Mouse (Mus musculus) gastrocnemius, postnatal 4 days (tissue): ENCODE measurements around the gene Cst6. TPM values are rescaled to one million over a fixed set of nuclear protein-coding genes. Genes with fewer than 3 reads are reported as not detected.

Experiments used
- DNase-seq, 2 experiments: peaks; one replicate each; pipeline ENCODE4 v3.0.0; 2021 to 2022; ENCODE audit warnings: low spot score in 2 of 2, mixed read lengths in 2 of 2
- total RNA-seq, 2 experiments: library from RNA; stranded (reverse); gene quantifications; 2 replicates each; pipeline ENCODE4 v1.2.3; 2021

Cst6 gene
- total RNA-seq, 2 experiments from 2014 or later, result 1.3 to 1.7 TPM

DNA sequence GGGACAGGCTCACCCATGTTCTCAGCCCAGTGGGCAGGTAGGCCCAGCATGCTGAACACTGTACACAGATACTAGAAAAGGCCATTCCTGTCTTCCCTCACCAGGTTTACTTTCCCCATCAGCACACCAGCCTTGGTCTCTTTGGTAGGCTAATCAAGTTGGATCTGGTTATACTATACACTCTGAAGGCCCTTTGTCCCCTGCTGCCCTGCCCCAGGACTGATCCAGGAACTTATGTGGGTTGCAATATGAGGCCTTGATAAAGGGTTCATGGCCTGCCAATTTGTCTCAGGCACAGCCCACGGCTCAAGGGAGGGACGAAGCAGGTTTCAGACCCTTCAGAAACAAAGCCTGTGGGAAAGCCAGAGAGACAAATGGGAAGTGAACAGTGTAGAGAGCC is 4.2 kb upstream of the Cst6 start:
- no peak for DNase-seq

DNA sequence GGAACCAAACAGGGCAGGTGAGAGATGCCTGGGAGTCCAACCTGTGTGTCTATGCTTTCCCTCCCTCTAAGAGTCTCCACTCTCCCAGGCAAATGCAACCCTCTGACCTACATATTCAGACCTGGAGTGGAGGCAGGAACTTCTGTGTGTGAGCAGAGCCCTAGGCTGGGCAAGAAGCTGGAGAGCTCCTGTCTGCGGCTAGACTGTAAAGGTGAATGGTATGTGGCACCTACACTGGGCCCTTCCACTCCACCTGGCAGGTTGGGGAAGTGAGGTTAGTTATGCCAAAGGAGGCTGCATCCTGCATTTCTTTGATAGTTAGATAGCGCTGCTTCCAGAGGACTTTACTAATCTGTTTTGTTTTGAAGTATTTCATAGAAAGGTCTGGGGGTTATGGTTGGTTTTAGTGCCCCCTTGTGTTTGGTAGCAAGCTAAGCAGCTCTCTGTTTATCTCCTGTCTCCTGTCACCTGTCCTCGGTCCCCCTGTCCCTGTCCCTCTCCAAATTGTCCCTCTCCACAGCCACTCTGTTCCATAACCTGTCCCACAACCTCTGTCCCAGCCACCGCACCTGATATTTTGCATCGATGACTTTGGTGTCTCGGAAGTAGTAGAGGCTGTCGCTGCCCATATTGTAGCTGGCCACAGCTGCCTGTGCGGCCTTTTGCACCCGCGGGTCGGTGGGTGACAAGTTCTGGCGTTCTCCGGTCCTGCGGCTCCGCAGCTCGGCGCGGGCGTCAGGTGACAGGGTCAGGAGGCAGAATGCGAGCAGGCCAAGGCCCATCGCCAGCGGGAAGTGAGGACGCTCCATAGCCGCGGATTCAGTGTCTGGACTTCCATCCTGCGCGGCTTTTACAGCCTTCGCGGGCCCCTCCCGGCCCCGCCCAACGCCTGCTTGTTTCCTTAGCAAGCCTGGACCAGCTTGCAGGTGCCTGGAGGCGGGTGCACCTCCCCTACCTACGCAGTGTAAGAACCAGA is 560 bp downstream of the Cst6 start:
- DNase-seq, result peak in 1 of 2 experiments; percentile 25

DNA sequence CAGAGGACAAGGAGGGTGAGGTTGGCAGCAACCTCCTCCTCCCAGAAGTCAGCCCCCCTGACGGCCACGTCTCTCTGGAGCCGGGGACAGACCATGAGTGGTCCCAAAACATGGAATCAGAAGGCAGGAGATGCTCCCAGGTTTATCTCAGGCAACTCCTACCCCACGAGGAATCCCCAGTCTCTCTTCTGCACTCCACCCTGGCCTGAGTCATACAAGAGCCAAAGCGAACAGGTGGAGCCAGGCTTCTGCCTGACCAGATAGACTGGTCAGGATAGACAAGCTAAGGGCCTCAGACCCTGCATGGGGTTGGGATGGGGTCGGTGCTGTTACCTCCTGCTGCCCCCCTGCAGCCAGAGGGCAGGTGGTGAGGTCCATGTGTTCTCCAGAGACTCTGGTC is 1.3 kb downstream of the Cst6 start:
- no peak for DNase-seq

DNA sequence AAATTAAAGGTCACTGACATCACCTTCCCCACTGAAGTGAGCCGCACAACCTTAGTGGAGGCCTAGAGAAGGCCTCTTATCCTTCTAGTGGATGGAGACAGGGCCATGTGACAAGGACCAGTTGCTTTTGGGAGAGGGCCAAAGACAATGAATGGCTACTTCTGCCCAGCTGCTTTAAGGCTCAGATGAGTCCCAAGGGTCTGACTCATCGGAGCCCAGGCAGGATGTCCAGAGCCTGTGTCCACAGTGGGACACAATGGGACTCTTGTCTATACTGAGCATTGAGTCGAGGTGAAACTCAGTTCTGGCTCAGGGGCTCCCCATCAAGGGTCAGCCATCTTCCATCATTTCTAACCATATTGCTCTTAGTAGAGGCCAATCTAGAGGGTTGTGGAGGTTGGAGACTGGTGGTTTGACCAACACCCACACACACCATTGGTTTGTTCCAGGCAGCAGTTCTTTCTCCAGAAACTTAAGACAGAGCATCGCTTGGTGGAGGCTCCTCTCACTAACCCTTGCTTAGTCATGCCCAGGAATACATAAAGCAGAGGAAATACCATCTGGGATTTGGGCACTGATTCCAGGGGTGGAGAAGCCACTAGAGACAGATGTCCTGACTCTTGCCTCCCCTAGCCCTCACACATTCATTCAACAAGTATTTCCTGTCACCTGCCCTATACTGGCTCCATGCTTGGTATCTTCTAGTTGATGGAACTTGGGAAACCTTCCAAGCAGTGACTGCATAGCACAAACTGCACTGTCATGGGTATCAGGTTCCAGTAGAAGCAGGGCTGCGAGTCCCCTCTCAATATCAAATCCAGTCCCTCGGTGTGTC is 3.9 kb downstream of the Cst6 start:
- no peak for DNase-seq

DNA sequence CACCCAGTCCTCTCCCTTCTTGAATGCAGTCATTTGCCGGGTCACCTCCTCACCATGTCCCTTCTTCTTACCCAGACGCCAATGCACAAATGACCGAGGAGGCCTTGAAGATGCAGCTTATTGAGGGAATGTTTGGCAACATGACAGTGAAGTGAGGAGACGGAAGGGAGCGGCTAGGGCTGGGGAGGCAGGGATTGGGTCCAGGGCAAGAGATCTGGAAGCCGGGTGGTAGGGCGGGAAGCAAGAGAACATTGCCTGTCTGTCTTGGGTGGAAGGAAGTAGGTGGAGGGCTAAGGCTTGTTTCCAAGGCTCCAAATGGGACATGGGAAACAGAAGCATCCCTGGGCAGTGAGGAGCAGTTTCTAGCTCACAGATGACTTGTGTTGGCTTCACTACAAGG is 8.0 kb downstream of the Cst6 start:
- DNase-seq, result no peak

DNA sequence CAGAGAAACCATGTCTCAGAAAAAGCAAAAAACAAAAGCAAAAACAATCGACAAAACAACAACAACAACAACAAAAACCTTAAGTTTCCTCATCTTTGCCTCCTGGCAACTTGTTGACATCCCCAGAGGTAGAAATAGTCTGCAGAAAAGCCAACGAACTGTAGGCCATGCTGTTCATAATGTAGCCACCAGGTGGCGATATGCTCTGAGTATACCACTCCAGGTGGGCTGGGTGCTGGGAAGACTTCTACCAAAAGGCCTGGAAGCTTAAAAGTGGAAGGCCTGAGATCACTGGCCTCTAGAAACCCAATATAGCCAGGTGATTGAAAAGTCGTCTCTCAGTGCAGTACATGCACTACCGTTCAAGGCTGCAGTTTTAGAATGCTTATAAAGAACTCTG is 11.4 kb downstream of the Cst6 start:
- DNase-seq, result peak; percentile 30 to 78

DNA sequence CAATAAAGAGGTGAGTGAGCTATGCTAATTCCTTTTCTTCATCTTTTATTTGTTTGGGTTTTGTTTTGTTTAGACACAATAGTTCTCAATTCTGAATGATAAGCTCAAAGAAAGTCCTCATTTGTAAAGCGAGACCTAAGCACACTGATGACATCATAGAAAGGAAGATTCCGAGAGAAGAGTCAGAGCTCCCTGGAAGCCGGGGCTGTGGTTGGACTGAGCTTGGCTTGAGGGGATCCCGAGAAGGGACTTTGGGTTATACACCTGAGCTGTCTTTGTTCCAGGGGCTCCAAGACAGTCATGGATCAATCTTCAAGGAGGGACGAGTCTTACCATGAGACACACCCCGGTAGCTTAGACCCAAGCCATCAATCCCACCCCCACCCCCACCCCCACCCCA is 13.9 kb downstream of the Cst6 start, which contains the start of gene Catsper1:
Catsper1 (plus strand) TSS at position 301 of the 400 bp plus-strand sequence.
- DNase-seq, result no peak

DNA sequence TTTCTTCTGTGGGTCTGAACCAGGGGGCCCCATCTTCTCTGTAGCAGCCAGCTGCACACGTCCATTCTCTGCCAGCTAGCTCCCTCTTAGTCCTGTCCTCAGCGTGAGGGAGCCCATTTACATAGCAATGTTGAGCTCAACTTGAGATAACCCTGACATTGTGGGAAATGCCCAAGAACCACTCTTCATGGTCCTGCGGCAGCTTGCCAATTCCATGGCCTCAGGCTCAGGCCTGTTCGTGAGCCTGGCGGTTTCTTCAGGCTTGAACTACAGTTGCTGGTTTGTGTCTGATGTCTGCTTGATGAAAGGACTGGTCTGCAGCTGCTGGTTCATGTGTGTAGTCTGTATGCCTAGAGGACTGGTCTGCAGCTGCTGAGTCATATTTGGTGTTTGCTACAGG is 14.6 kb downstream of the Cst6 start:
- no peak for DNase-seq

DNA sequence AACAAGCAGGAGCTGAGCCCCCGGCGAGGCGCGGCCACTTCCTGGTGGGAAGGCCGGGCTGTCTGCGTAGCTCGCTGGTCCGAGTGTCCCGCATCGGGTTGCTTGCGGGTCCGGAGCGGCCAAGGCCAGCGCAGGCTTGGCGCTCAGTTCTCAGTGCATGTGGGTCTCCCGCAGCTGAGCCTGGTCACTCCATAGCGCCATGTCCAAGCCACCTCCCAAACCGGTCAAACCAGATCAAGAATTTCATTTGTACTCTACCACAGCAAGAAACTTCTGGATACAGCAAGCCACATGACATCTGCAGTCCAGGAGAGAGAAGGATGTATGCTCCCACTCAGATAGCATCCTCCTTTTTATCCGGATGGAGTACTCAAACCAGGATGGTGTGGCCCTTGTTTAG is 21.4 kb downstream of the Cst6 start:
- no peak for DNase-seq

DNA sequence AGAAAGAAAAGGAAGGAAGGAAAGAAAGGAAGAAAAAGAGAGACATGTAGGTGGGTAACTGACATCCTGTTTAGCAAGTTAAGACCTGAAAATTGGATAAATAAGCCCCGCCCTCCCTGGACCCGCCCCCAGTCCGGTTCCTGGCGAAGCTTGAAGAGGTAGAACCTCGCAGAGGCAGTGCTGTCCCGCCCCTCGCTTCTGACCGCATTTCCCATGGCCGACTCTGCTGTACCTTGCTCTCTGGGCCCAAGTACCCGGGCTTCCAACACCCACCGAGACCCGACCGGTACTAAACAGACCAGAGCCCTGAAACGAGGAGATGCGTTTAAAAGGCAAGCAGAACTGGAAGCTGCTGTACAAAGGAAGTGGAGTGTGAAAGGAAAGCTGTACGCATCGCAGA is 25.6 kb downstream of the Cst6 start:
- no peak for DNase-seq

DNA sequence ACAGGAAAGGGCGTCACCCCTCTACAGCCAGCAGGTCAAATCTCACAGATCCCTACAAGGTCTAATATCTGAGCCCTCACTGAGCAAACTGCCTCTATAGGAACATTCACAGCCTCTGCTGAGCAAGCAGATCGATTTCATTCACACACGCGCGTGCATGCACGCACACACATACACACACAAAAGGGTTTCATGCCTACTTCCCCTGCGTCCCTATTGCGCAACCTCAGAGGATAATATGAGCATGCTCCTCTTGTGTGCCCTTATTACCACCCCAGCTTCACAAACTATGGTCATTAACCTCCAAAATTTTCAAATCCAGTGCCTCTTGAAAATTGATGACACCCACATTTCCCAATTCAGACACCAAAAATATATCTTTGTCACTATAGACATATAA is 36.2 kb downstream of the Cst6 start:
- no peak for DNase-seq

DNA sequence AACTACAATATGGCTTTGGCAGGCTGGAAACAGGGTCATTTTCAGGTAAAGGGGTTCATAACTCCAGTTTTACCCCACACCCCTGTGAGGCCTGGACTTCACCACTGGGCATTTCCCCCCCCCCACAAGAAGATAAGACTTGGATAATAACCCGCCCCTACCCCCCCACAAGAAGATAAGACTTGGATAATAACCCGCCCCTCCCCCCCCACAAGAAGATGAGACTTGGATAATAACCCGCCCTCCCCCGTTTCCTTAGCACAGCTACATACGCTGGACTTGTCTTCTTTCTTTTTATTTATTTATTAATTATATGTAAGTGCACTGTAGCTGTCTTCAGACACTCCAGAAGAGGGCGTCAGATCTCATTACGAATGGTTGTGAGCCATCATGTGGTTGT is 40.3 kb downstream of the Cst6 start:
- no peak for DNase-seq

DNA sequence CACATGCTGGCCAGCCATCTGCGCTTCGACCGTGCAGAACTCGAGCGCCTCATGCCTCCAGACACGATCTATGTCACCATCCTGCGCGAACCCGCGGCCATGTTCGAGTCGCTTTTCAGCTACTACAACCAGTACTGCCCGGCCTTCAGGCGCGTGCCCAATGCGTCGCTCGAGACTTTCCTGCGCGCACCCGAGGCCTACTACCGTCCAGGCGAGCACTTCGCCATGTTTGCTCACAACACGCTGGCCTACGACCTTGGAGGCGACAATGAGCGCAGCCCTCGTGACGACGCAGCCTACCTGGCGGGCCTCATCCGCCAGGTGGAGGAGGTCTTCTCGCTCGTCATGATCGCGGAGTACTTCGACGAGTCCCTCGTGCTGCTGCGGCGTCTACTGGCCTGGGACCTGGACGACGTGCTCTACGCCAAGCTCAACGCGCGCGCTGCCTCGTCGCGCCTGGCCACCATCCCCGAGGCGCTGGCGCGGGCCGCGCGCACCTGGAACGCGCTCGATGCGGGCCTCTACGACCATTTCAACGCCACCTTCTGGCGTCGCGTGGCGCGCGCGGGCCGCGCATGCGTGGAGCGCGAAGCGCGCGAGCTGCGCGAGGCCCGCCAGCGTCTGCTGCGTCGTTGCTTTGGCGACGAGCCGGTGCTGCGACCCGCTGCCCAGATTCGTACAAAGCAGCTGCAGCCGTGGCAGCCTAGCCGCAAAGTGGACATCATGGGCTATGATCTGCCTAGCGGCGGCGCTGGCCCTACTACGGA is 42.2 kb downstream of the Cst6 start:
- peak in 1 of 2 experiments; percentile 28 for DNase-seq

DNA sequence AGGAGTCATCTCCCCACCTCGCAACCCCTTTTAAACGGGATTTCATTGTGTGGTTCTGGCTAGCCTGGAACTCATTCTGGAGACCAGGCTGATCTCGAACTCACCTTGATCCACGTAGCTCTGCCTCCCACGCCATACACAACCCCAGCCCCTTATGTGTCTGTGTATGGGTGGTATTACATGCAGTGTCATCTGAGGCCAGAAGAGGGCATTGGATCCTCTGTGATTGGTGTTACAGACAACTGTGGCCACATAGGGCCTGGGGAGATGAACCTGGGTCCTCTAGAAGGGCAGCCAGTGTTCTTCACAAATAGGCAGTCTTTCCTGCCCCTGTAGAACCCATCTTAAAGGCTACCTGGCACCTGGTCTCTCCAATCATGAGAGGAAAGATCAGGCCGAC is 43.1 kb downstream of the Cst6 start:
- no peak for DNase-seq

DNA sequence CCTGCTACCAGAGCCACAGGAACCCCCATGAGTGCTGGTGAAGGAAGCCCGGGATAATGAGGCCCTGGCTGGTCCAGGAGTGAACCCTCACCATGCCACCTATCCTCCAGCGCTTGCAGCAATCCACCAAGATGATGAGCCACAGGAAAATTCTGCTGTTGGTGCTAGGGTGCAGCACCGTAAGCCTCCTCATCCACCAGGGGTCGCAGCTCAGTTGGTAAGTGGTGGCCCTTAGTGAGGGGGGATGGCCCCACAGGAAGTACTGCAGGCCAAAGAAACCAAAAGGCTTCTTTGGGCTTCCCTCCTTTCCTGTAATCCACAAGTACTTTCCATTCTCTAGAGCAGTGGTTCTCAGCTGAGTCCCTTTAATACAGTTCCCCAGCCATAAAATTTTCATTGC is 46.9 kb downstream of the Cst6 start:
- DNase-seq, result peak in 1 of 2 experiments; percentile 62

DNA sequence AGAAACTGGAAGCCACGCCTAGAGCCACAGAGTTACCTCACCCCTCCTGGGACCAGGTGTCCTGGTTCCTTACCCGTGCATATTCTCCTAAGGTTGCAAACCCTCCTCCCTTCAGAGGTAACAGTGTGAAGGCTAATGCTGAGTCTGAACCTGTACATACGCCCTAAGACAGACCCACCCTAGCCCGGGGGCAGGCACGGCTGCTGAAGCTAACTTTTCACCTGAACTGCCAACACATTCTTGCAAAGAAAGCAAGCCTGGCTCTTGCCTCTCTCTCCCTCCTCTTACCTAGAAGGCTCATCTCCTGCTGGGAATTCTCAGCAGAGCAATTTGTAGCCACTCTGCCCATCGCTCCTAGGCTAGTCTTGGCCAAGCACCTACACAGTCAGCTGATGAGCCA is 48.8 kb downstream of the Cst6 start:
- no peak for DNase-seq

DNA sequence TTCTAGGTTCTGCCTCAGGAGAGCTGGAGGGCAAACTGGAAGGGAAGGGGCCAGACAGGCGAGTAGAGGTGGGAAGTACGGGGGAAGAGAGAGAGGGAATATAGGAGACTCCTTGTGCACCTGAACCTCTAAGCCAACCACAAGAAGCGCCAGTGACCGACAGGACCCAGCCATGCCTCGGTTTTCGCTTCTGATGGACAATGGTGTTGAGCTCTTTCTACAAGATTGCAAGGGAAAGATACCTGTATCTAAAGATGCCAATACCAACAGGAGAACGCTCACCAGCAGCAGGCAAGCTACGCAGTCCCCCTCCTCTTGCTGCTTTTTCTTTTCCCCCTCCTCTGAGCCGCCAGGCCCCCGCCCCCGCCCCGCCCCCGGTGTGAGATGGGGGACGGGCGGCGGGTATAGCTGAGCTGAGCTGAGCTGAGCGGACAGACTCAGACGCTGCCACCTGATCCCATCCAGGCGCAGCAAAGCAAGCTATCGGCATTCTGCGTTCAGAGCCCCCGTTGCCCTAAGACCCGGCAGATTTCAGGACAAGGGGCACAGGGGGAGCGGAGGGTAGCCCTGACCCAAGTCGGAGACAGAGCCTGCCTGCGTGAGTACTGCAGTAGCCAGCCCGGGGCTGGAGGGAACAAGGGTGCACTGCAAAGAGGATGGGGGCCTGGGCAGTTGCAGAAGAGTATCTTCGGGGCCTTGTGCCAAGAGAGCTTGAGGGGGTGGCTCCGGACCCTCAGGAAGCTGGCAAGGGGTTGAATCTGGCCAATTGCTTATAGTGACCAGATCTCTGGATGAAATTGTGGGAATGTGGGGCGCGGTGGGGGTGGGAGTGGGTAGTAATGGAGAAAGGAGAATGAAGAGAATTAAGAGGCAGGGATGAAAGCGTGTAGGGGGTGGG is 51.2 kb downstream of the Cst6 start, which contains the start of gene Gal3st3:
Gal3st3 (plus strand) TSS at position 429 of the 898 bp plus-strand sequence.
- DNase-seq, result no peak

DNA sequence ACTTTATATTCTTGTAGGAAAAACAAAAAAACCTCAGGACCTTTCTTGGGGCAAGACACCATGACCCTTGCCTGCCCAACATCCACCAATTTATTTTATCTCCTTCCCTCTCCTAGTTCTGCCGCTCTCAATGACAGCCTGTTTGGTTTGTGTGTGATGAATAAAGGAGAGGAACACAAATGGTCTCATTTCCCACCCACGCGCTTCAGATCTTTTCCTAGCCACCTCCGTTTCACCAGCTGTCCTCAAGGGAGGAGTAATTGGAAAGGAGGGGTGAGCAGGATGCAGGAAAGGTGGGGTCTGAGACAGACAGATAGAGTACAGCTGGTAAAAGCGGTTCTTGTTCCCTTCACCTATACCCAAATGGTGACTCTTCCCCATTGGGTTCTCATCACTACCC is 52.7 kb downstream of the Cst6 start:
- no peak for DNase-seq

DNA sequence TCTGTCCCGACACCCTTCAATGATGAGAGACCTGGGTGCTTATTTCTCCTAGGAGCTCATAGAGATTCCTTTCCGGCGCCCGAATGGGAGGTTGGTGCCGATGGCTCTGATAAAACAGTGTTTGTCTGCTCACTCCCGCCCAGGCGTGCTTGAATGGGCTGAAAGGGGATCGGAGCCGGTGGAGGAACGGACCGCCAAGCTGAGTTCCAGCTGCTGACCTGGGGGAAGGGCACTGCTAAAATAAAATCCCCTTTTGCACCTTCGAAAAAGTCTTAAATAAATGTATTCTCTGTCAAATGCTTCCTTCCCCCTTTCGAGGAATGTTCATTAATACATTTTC is 53.7 kb downstream of the Cst6 start:
- DNase-seq, result no peak
